Mouse (Mus musculus): ENCODE measurements around the gene Bend5. TPM values are rescaled to one million over a fixed set of nuclear protein-coding genes. Genes with fewer than 3 reads are reported as not detected.

The Bend5 gene
- total RNA-seq (2021) = 10 to 100 TPM; 10.0 to 13.1 TPM

GRCm38 (mm10) chr4:111414818-111415488 lies at the start of gene Bend5:
Gene Bend5 (plus strand): TSS chr4:111415006.
- peak; percentile 81 for DNase-seq

- no peak for DNase-seq
Observed at GRCm38 (mm10) chr4:111367771-111368170, 47.0 kb upstream of the Bend5 start.

GRCm38 (mm10) chr4:111377159-111377558 lies 37.6 kb upstream of the Bend5 start:
- DNase-seq = no peak

GRCm38 (mm10) chr4:111378071-111378470 lies 36.7 kb upstream of the Bend5 start:
- no peak for DNase-seq

- DNase-seq = no peak
Observed at GRCm38 (mm10) chr4:111383101-111383500, 31.7 kb upstream of the Bend5 start.

GRCm38 (mm10) chr4:111390736-111391135 lies 24.1 kb upstream of the Bend5 start:
- DNase-seq = peak; percentile 4

GRCm38 (mm10) chr4:111399784-111400183 lies 15.0 kb upstream of the Bend5 start:
- no peak for DNase-seq

- DNase-seq = no peak
Observed at GRCm38 (mm10) chr4:111400676-111401075, 14.1 kb upstream of the Bend5 start.

- DNase-seq = no peak
Observed at GRCm38 (mm10) chr4:111403243-111403642, 11.6 kb upstream of the Bend5 start.

- no peak for DNase-seq
Observed at GRCm38 (mm10) chr4:111410731-111411130, 4.1 kb upstream of the Bend5 start.

- peak; percentile 19 for DNase-seq
Observed at GRCm38 (mm10) chr4:111414399-111414798, 407 bp upstream of the Bend5 start.

- no peak for DNase-seq
Observed at GRCm38 (mm10) chr4:111416126-111416525, 1.3 kb downstream of the Bend5 start.

- DNase-seq = no peak
Observed at GRCm38 (mm10) chr4:111416551-111416950, 1.7 kb downstream of the Bend5 start.

GRCm38 (mm10) chr4:111417716-111418115 lies 2.9 kb downstream of the Bend5 start:
- DNase-seq = no peak

- DNase-seq = no peak
Observed at GRCm38 (mm10) chr4:111419476-111419875, 4.7 kb downstream of the Bend5 start.

- DNase-seq = peak; percentile 32
Observed at GRCm38 (mm10) chr4:111420031-111420430, 5.2 kb downstream of the Bend5 start.

- DNase-seq = no peak
Observed at GRCm38 (mm10) chr4:111420955-111421354, 6.1 kb downstream of the Bend5 start.

GRCm38 (mm10) chr4:111421785-111422184 lies 7.0 kb downstream of the Bend5 start:
- DNase-seq = no peak

GRCm38 (mm10) chr4:111424371-111424950 lies 9.7 kb downstream of the Bend5 start:
- DNase-seq = no peak

GRCm38 (mm10) chr4:111425170-111425569 lies 10.4 kb downstream of the Bend5 start:
- DNase-seq = peak; percentile 15

- peak; percentile 42 for DNase-seq
Observed at GRCm38 (mm10) chr4:111431186-111431585, 16.4 kb downstream of the Bend5 start.

GRCm38 (mm10) chr4:111432013-111432412 lies 17.2 kb downstream of the Bend5 start:
- no peak for DNase-seq

- no peak for DNase-seq
Observed at GRCm38 (mm10) chr4:111432417-111432816, 17.6 kb downstream of the Bend5 start.

- DNase-seq = no peak
Observed at GRCm38 (mm10) chr4:111441709-111442108, 26.9 kb downstream of the Bend5 start.
